Mouse (Mus musculus): ENCODE results near the gene Speg. TPM values are rescaled to one million over a fixed set of nuclear protein-coding genes. Genes with fewer than 3 reads are reported as not detected.
A peak's percentile ranks its signal among the peaks of the same experiment; 100 is the strongest.

Gene Speg
- polyA plus RNA-seq, 1 experiment from 2014 or later, result 73.0 TPM

DNA sequence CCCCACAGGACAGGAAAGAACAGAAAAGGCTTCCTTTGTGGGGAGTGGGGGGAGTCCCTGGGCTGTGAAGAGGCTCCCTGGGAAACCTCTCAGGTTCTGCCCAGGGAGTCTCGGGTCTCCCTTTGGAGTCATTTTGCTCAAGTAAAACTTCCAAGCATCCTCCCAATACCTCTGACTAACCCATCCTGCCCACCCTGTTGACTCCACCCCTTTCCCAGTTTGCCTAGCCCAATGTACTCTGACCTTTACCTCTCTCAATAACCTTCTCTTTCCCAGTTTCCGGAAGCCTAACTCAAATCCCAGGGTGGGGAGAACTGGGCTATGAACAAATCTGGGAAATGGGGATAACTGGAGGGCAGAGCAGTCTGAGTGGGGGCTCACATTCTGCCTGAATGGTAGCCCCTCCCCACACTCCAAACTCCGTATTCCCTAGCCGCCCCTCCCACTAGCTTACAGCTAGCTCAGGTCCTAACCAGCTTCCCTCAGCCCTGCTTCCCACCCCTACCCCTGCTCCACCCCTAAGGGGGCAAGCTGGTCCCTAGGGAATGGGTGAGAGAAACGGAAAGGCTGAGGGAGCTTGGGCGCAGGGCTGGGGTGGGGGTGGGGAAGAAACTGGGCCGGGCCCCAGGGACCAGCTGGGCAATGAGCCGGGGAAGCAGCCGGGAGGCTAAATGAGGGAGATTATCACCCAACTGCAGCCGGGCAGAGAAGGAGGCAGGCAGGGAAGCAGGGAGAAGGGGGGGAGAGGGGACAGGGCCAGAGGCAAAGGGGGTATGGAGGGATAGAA, 72.4 kb downstream of the Speg start:
- DNase-seq (ENCODE audit: low read depth, low spot score) (no peak), ATAC-seq (peak; percentile 29)
- in situ Hi-C loops (cut with MboI; ENCODE audit: low pct_unique_long_range_greater_than_20kb), result no loop called here
- no peak for TF ChIP-seq CTCF (IDR thresholded peaks at IDR 0.05)
- ChIA-PET CTCF (interaction anchor here (0.8 to 3.9 kb wide), 4 partner anchors 10 to 104 kb away, joined by 3 to 31 read pairs (median 4); no protein-coding TSS in a partner anchor), POLR2A (interaction anchor here (2.3 kb wide), 1 partner anchor 11 kb away, joined by 7 read pairs; no protein-coding TSS in a partner anchor)
- H3K27me3 ChIP-seq, result peaks cover 33% of the 10 kb centered on the region

DNA sequence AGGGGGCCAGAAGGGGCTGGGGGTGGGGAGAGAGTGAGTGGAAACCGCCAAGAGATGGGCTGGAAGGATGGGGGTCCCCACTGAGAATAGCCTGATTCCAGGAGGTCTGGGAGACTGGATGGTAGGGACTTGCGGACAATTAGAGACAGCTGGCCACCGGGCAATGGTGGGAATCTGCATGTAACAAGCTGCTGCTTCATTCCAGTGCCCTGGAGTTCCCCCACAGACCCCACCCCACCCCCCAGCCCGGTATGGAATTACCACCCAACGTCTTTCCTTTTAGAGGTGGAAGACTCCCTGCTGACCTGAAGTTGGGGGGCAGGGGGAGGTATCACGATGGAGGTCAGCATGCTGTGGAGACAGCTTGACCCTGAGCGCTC, 72.9 kb downstream of the Speg start:
- H3K27me3 ChIP-seq, result peaks cover 38% of the 10 kb centered on the region
- TF ChIP-seq CTCF (IDR thresholded peaks at IDR 0.05), result no peak
- DNase-seq (ENCODE audit: low read depth, low spot score) (no peak), ATAC-seq (no peak)
- in situ Hi-C loops (cut with MboI; ENCODE audit: low pct_unique_long_range_greater_than_20kb), result no loop called here
- ChIA-PET POLR2A (interaction anchor here (2.3 kb wide), 1 partner anchor 10 kb away, joined by 7 read pairs; no protein-coding TSS in a partner anchor), CTCF (interaction anchor here (0.8 to 3.9 kb wide), 4 partner anchors 10 to 105 kb away, joined by 3 to 31 read pairs (median 4); no protein-coding TSS in a partner anchor)

DNA sequence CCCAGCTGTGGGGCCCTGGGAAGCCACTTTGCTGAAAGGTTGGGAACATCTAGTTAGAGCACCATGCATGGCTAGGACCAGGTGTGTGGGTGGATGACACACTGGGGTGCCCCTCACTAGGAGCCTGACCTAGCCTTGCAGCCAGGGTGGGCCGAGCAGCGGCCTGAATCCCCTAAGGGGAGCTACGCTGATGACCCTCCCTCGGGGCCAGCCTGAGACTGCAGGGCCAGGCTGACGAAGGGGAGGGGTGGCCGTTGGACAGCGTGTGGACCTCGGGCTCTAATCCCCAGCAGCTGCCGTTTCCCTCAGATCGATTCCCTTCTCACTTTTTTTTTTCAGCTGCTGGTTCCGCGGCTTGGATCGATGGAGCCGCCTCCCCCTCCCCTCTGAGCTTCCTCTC, 73.8 kb downstream of the Speg start:
- in situ Hi-C loops (cut with MboI; ENCODE audit: low pct_unique_long_range_greater_than_20kb), result no loop called here
- ATAC-seq (no peak), DNase-seq (ENCODE audit: low read depth, low spot score) (no peak)
- TF ChIP-seq CTCF (IDR thresholded peaks at IDR 0.05), result no peak
- CTCF ChIA-PET, result interaction anchor here (2.1 to 3.9 kb wide), 2 partner anchors 9 to 18 kb away, joined by 5 to 31 read pairs; no protein-coding TSS in a partner anchor
- POLR2A ChIA-PET, result no interaction called here
- peaks cover 38% of the 10 kb centered on the region for H3K27me3 ChIP-seq

DNA sequence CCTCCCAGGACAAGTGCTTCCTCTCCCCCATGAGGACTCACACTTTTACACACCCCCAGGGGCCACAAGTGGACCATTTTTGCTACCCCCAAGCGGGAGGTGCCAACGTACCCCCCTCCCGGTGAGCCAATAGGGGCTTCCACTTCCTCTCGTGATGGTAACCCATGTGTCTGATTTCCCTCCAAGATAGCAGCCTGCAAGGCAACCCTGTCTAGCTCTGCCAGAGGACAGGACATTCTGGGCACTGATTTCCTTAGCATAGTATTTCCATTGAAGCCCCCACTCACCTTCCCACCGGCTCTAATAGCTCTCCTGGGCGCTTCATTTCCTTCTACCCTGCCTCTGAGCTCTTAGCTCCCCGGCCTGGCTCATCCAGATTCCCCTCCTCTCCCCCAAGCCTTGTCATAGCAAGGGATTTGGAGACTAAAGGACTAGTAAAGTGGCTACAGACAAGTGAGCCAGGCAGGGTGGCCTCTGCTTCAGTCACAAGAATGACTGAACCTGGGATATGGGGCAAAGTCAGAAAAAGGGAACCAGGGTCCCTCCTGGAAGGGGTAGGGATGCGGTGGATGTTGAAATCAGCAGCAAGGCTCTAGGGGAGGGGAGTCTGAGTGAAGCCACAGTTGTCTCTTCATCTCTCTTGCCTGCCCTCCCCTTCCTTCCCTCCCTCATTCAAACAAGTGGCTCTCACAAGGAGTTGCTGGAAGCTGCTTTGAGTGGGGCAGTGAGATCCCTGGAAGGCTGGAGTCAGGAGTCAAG, 74.5 kb downstream of the Speg start:
- ChIA-PET CTCF (interaction anchor here (2.1 to 3.9 kb wide), 2 partner anchors 8 to 18 kb away, joined by 5 to 31 read pairs; no protein-coding TSS in a partner anchor), POLR2A (no interaction called here)
- in situ Hi-C loops (cut with MboI; ENCODE audit: low pct_unique_long_range_greater_than_20kb), result no loop called here
- no peak for ATAC-seq
- H3K27me3 ChIP-seq, result peaks cover 38% of the 10 kb centered on the region
- DNase-seq (ENCODE audit: low read depth, low spot score), result no peak
- TF ChIP-seq CTCF (IDR thresholded peaks at IDR 0.05), result no peak

DNA sequence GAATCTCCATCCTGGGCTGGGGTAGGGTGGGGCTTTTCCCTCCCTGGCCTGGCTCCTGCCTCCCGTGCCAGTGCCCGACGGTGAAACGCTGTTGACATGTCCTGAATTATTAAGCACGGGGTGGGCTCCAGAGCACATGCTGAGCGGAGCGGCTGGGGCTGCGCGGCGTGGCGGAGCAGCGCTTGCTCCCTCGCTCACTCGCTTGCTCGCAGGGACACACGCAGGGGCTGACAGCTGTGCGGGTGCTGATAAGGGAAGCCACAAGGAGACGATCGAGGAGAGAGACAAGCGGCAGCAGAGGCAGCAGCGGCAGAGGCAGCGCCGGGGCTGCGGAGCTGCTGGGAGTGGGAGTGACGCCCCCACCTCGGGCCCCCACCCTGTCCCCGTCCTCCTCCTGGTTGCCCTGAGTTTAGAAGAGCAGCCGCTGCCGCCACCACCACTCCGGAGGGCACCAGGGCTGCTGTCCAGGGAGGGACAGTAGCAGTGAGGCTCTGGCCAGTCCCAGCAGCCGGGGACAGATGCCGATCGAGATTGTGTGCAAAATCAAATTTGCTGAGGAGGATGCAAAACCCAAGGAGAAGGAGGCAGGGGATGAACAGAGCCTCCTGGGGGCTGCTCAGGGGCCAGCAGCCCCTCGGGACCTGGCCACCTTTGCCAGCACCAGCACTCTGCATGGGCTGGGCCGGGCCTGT, 75.4 kb downstream of the Speg start, which contains the start of gene Asic4:
Gene Asic4, plus strand, starts transcription at position 123 of the 692 bp plus-strand sequence.
- DNase-seq (ENCODE audit: low read depth, low spot score), result no peak
- in situ Hi-C loops (cut with MboI; ENCODE audit: low pct_unique_long_range_greater_than_20kb), result no loop called here

DNA sequence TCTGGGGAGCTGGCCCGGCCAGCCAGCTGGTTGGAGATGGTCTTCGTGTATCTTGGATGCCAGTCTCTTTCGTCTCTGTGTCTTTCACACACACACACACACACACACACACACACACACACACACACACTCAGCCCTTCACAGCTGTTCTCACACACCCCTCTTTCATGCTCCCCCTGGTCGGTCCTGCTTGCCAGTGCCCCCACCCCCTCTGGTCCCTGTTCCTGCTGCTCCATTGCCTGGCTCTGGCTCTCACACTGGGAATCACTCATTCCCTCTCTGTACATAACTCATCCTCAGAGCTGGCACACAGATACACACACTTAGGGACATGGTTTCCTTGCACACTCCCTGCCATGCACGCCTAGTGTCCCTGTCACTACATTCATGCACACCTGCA, 76.8 kb downstream of the Speg start:
- DNase-seq (ENCODE audit: low read depth, low spot score) (no peak), ATAC-seq (no peak)
- peaks cover 38% of the 10 kb centered on the region for H3K27me3 ChIP-seq
- CTCF ChIA-PET, result interaction anchor here (1.0 to 2.2 kb wide), 3 partner anchors 15 to 142 kb away, joined by 3 to 8 read pairs (median 5); no protein-coding TSS in a partner anchor
- TF ChIP-seq CTCF (IDR thresholded peaks at IDR 0.05), result no peak
- POLR2A ChIA-PET, result interaction anchor here (0.7 to 0.9 kb wide), 3 partner anchors 10 to 93 kb away, joined by 3 read pairs; no protein-coding TSS in a partner anchor
- in situ Hi-C loops (cut with MboI; ENCODE audit: low pct_unique_long_range_greater_than_20kb), result no loop called here

More for the DNA sequence above, 75.4 kb downstream of the Speg start, which contains the start of gene Asic4:
- no peak for TF ChIP-seq CTCF (IDR thresholded peaks at IDR 0.05)
- ChIA-PET POLR2A (no interaction called here), CTCF (no interaction called here)
- ATAC-seq, result no peak
- H3K27me3 ChIP-seq, result peaks cover 38% of the 10 kb centered on the region

DNA sequence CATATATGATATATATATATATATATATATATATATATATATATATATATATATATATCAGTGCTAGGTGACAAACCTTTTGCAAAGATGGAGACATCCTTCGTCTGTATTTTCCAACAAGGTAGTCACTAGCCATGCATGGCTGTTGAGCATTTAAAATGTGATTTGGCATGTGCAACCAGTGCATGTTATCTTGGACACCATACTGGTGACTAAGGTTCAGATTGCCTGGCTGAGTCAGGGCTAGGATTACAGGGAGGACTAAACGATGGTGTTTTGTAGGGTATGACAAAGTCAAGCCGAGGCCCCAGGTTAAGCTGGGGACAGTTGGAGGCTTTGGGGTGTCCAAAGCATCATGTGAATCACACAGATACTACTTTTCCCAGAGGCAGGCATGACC, 80.3 kb downstream of the Speg start:
- DNase-seq (ENCODE audit: low read depth, low spot score) (no peak), ATAC-seq (no peak)
- peaks cover 20% of the 10 kb centered on the region for H3K27me3 ChIP-seq
- ChIA-PET POLR2A (no interaction called here), CTCF (interaction anchor here (3.6 kb wide), 1 partner anchor 11 kb away, joined by 23 read pairs; no protein-coding TSS in a partner anchor)
- TF ChIP-seq CTCF (IDR thresholded peaks at IDR 0.05), result no peak
- in situ Hi-C loops (cut with MboI; ENCODE audit: low pct_unique_long_range_greater_than_20kb), result no loop called here

DNA sequence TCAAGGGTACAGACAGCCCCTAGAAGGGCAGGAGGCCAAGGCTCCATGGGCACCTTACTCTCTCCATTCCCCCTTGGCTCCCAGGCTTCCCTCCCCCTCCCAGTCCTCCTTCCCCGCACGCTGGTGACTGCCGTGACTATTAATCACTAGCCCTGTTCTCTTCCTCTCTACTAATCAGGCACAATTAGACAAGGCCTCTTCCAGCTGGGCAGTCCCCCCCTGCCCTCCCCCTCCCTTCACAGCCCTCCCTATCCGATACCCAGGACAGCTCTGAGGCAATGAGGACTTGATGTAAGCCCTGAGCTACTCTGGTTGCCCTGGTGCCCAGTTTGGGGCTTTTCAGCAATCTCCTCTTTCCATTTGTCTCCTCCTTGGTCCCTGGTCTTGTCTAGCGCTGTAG, 80.9 kb downstream of the Speg start:
- TF ChIP-seq CTCF (IDR thresholded peaks at IDR 0.05), result no peak
- peaks cover 15% of the 10 kb centered on the region for H3K27me3 ChIP-seq
- ATAC-seq (no peak), DNase-seq (ENCODE audit: low read depth, low spot score) (no peak)
- ChIA-PET CTCF (interaction anchor here (3.6 kb wide), 1 partner anchor 11 kb away, joined by 23 read pairs; no protein-coding TSS in a partner anchor), POLR2A (interaction anchor here (1.2 kb wide), 1 partner anchor 10 kb away, joined by 4 read pairs; no protein-coding TSS in a partner anchor)
- in situ Hi-C loops (cut with MboI; ENCODE audit: low pct_unique_long_range_greater_than_20kb), result no loop called here

DNA sequence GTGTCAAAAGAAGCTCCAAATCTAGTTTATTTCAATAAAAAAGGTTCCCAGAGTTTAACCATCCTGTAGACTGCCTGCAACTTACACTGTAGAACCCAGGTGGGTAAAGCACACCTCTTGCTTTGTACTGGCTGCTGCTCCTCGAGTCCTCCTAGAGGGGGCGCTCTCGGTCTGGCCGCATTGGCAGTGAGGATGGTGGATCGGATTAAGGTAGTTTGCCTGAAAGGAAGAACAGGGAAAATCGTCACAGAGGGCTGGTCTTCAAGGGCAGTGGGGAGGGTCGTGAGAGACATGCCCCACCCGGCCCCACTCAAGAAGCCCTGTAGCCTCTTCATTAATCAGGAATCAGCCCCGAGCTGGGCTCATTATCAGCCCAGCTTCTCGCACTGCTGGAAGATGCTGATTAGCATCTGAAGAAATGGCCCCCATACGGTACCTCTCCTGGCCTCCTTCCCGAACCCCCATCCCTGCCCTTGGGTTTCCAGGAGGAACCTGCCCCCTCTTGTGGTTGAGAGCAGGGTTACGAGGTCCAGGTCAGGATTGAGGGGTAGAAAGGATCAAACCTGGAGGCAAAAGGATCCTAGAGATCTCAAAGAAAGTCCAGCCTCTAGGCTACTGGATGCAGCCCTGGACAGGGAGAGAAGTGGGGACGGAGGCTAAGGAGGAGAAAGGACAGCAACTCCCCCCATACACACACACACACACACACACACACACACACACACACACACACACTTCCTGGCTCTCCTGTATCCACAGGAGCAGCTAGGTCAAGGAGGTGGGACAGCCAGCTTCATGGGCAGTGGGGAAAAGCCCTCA, 81.9 kb downstream of the Speg start:
- CTCF ChIA-PET, result interaction anchor here (0.9 to 3.6 kb wide), 4 partner anchors 8 to 57 kb away, joined by 3 to 23 read pairs (median 10); partner anchors contain the start of genes Chpf and Tmem198
- DNase-seq (ENCODE audit: low read depth, low spot score), result no peak
- POLR2A ChIA-PET, result interaction anchor here (0.5 to 1.2 kb wide), 3 partner anchors 11 to 114 kb away, joined by 3 to 4 read pairs (median 4); no protein-coding TSS in a partner anchor
- in situ Hi-C loops (cut with MboI; ENCODE audit: low pct_unique_long_range_greater_than_20kb), result no loop called here
- ATAC-seq, result no peak
- peaks cover 10% of the 10 kb centered on the region for H3K27me3 ChIP-seq
- TF ChIP-seq CTCF (IDR thresholded peaks at IDR 0.05), result no peak
